Mouse (Mus musculus) liver, adult 10 weeks (tissue): ENCODE measurements around the gene Olfr535. TPM values are rescaled to one million over a fixed set of nuclear protein-coding genes. Genes with fewer than 3 reads are reported as not detected.

Experiments
- polyA plus RNA-seq: library from polyadenylated mRNA; stranded (reverse); fragments of 350-450 nt; fragmentation: Illumina TruSeq; extraction: RNeasy Lipid Tissue Mini Kit (QIAGEN cat#74804); gene quantifications from one replicate; pipeline ENCODE4 v1.2.3, GENCODE M21; 2014; ENCODE audit warnings: low read depth, low replicate concordance

Gene Olfr535
- polyA plus RNA-seq: not detected

GRCm38 (mm10) chr7:140483916-140484315 is at the start of gene Olfr535:
Gene Olfr535, plus strand, starts transcription at chr7:140484216.

GRCm38 (mm10) chr7:140463070-140463469 is 20.9 kb upstream of the Olfr535 start, which contains the start of gene Olfr533:
Gene Olfr533, plus strand, starts transcription at chr7:140463370.

GRCm38 (mm10) chr7:140507346-140508021 is 23.5 kb downstream of the Olfr535 start, which contains the start of gene Olfr536:
Gene Olfr536, minus strand, starts transcription at chr7:140507396.

Other genes with a start within 250 kb of the Olfr535 start
- gene 5830411N06Rik, start 236.9 kb upstream of the Olfr535 start, polyA plus RNA-seq: not detected
- gene Olfr525, start 163.4 kb upstream of the Olfr535 start, polyA plus RNA-seq: not detected
- gene Olfr527, start 150.2 kb upstream of the Olfr535 start, polyA plus RNA-seq: not detected
- not detected for gene Olfr60, start 122.5 kb upstream of the Olfr535 start, polyA plus RNA-seq
- gene Olfr530, start 107.9 kb upstream of the Olfr535 start, polyA plus RNA-seq: not detected
- gene Olfr531, start 81.3 kb upstream of the Olfr535 start, polyA plus RNA-seq: not detected
- gene Olfr532, start 62.6 kb upstream of the Olfr535 start, polyA plus RNA-seq: not detected
- gene Olfr533, start 20.8 kb upstream of the Olfr535 start, polyA plus RNA-seq: not detected
- gene Olfr536, start 23.2 kb downstream of the Olfr535 start, polyA plus RNA-seq: not detected
- gene Olfr538, start 83.7 kb downstream of the Olfr535 start, polyA plus RNA-seq: not detected
- not detected for gene Olfr46, start 117.1 kb downstream of the Olfr535 start, polyA plus RNA-seq
- not detected for gene Olfr61, start 144.8 kb downstream of the Olfr535 start, polyA plus RNA-seq
- not detected for gene Olfr53, start 162.2 kb downstream of the Olfr535 start, polyA plus RNA-seq
- not detected for gene Olfr539, start 175.7 kb downstream of the Olfr535 start, polyA plus RNA-seq
- gene Olfr45, start 197.7 kb downstream of the Olfr535 start, polyA plus RNA-seq: not detected
- not detected for gene Olfr541, start 213.1 kb downstream of the Olfr535 start, polyA plus RNA-seq